Mouse (Mus musculus): ENCODE measurements around the gene Cltc.
A peak's percentile ranks its signal among the peaks of the same experiment; 100 is the strongest.
"Not testable (repeated sequence)": the region's sequence is repeated elsewhere in the genome, so short reads cannot be mapped to it uniquely, and the experiment has no call there.

Gene Cltc

GRCm38 (mm10) chr11:86757480-86758371 is at the start of gene Cltc:
Gene Cltc, minus strand, starts transcription at chr11:86757565.
- DNase-seq (ENCODE audit: low read depth in 1 of 2, low spot score in 2 of 2): peak; percentile 92 to 97

GRCm38 (mm10) chr11:86807001-86807477 is 49.7 kb upstream of the Cltc start:
- no peak for DNase-seq (ENCODE audit: low read depth in 1 of 2, low spot score in 2 of 2)

GRCm38 (mm10) chr11:86794161-86794560 is 36.8 kb upstream of the Cltc start:
- no peak for DNase-seq (ENCODE audit: low read depth in 1 of 2, low spot score in 2 of 2)

GRCm38 (mm10) chr11:86787436-86787835 is 30.1 kb upstream of the Cltc start:
- DNase-seq (ENCODE audit: low read depth in 1 of 2, low spot score in 2 of 2): not testable (repeated sequence)

- no peak for DNase-seq (ENCODE audit: low read depth in 1 of 2, low spot score in 2 of 2)
Observed at GRCm38 (mm10) chr11:86785767-86786166, 28.4 kb upstream of the Cltc start.

- no peak for DNase-seq (ENCODE audit: low read depth in 1 of 2, low spot score in 2 of 2)
Observed at GRCm38 (mm10) chr11:86769884-86770283, 12.5 kb upstream of the Cltc start.

- DNase-seq (ENCODE audit: low read depth in 1 of 2, low spot score in 2 of 2): no peak
Observed at GRCm38 (mm10) chr11:86764501-86764900, 7.1 kb upstream of the Cltc start.

GRCm38 (mm10) chr11:86763127-86763526 is 5.8 kb upstream of the Cltc start:
- DNase-seq (ENCODE audit: low read depth in 1 of 2, low spot score in 2 of 2): not testable (repeated sequence)

- no peak for DNase-seq (ENCODE audit: low read depth in 1 of 2, low spot score in 2 of 2)
Observed at GRCm38 (mm10) chr11:86760357-86760756, 3.0 kb upstream of the Cltc start.

GRCm38 (mm10) chr11:86759886-86760285 is 2.5 kb upstream of the Cltc start:
- no peak for DNase-seq (ENCODE audit: low read depth in 1 of 2, low spot score in 2 of 2)

GRCm38 (mm10) chr11:86759226-86759625 is 1.9 kb upstream of the Cltc start:
- DNase-seq (ENCODE audit: low read depth in 1 of 2, low spot score in 2 of 2): no peak

GRCm38 (mm10) chr11:86758559-86758958 is 1.2 kb upstream of the Cltc start:
- DNase-seq (ENCODE audit: low read depth in 1 of 2, low spot score in 2 of 2): no peak

GRCm38 (mm10) chr11:86757142-86757479 is 254 bp downstream of the Cltc start:
- no peak for DNase-seq (ENCODE audit: low read depth in 1 of 2, low spot score in 2 of 2)

GRCm38 (mm10) chr11:86756156-86757141 is 916 bp downstream of the Cltc start:
- no peak for DNase-seq (ENCODE audit: low read depth in 1 of 2, low spot score in 2 of 2)

- no peak for DNase-seq (ENCODE audit: low read depth in 1 of 2, low spot score in 2 of 2)
Observed at GRCm38 (mm10) chr11:86752404-86752803, 5.0 kb downstream of the Cltc start.

- no peak for DNase-seq (ENCODE audit: low read depth in 1 of 2, low spot score in 2 of 2)
Observed at GRCm38 (mm10) chr11:86751010-86751409, 6.4 kb downstream of the Cltc start.

GRCm38 (mm10) chr11:86749776-86750423 is 7.5 kb downstream of the Cltc start:
- DNase-seq (ENCODE audit: low read depth in 1 of 2, low spot score in 2 of 2): no peak

GRCm38 (mm10) chr11:86745634-86746404 is 11.5 kb downstream of the Cltc start:
- DNase-seq (ENCODE audit: low read depth in 1 of 2, low spot score in 2 of 2): no peak

GRCm38 (mm10) chr11:86742605-86743004 is 14.8 kb downstream of the Cltc start:
- no peak for DNase-seq (ENCODE audit: low read depth in 1 of 2, low spot score in 2 of 2)

GRCm38 (mm10) chr11:86741505-86741904 is 15.9 kb downstream of the Cltc start:
- DNase-seq (ENCODE audit: low read depth in 1 of 2, low spot score in 2 of 2): no peak

Data from monocyte, adult 2 months (primary cell).